Mouse (Mus musculus) bone marrow macrophage, adult 2 months (primary cell): Measurements from ENCODE around the gene Vac14.

Source experiments
- CTCF ChIP-seq: IDR thresholded peaks from 2 replicates; pipeline ENCODE4 v1.5.1; 2012; ENCODE audit warnings: low read depth, mild to moderate bottlenecking, low read length, moderate library complexity
- POLR2A ChIP-seq: IDR thresholded peaks from 2 replicates; pipeline ENCODE4 v1.6.1; 2012; ENCODE audit warnings: mild to moderate bottlenecking, low read depth, low read length, borderline replicate concordance

DNA sequence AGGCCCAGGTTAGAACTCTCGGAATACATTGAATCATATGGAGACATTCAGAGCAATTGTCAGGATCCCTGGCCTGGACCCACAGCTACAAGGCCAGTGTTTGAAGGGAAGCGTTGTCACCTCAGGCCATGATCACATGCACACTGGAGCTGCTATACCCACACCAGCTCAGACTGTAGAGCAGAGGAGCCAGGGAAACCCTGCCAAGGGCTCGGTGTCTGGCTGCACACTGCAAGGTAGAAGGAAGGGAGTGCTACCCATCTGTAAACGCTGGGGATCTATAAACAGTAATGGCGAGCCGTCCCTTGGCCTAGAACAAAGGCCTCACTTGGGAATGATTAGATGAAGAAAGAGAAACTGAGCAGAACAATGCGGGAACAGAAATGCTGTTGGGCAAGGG lies 81.1 kb downstream of the Vac14 start:
- TF ChIP-seq POLR2A (no peak), CTCF (no peak)
